ENCODE assay signal across 20 mouse cellular contexts in genomic region chr13:36903885-36904284, GRCm38 (mm10).
"Had no signal": no experiment of that assay in that cellular context is flagged by ENCODE, and none has a peak within 500 bp of the region (broad histone marks: within the 10 kb centered on the region; RNA-seq: fewer than 3 reads in every experiment).

No protein-coding gene starts in this region.

- H3K9me3 ChIP-seq: limb, embryonic 10.5 days; limb, embryonic 13.5 days; liver, embryonic 12.5 days; liver, embryonic 15.5 days; lung, embryonic 15.5 days; megakaryocyte, embryonic 14.5 days; midbrain, embryonic 10.5 days; midbrain, embryonic 13.5 days had no signal

- H3K27me3 ChIP-seq: limb, embryonic 13.5 days; liver, embryonic 12.5 days; liver, embryonic 15.5 days; lung, embryonic 15.5 days; megakaryocyte, embryonic 14.5 days; midbrain, embryonic 13.5 days had no signal

- H3K4me2 ChIP-seq: limb, embryonic 13.5 days; liver, embryonic 12.5 days; liver, embryonic 15.5 days; lung, embryonic 15.5 days; midbrain, embryonic 13.5 days had no signal

- H3K27ac ChIP-seq: kidney, postnatal 0 days; limb, embryonic 10.5 days; limb, embryonic 13.5 days; liver, embryonic 12.5 days; liver, embryonic 15.5 days; lung, embryonic 15.5 days; midbrain, embryonic 10.5 days; midbrain, embryonic 13.5 days; stomach, postnatal 0 days had no signal

- H3K9ac ChIP-seq: limb, embryonic 13.5 days; liver, embryonic 12.5 days; liver, embryonic 15.5 days; lung, embryonic 15.5 days; midbrain, embryonic 13.5 days had no signal

- H3K4me3 ChIP-seq: limb, embryonic 10.5 days; limb, embryonic 13.5 days; liver, embryonic 12.5 days; liver, embryonic 15.5 days; lung, embryonic 15.5 days; megakaryocyte, embryonic 14.5 days; midbrain, embryonic 10.5 days; midbrain, embryonic 13.5 days had no signal

- H3K36me3 ChIP-seq: limb, embryonic 10.5 days; limb, embryonic 13.5 days; liver, embryonic 12.5 days; liver, embryonic 15.5 days; lung, embryonic 15.5 days; midbrain, embryonic 10.5 days; midbrain, embryonic 13.5 days had no signal

- ATAC-seq: liver, embryonic 12.5 days; midbrain, embryonic 13.5 days; midbrain, embryonic 16.5 days had no signal

- H3K4me1 ChIP-seq: limb, embryonic 10.5 days; limb, embryonic 13.5 days; liver, embryonic 12.5 days; liver, embryonic 15.5 days had no signal

- DNase-seq: kidney, postnatal 25 days; layer of hippocampus, postnatal 36 days; liver; lung, adult 18-20 months; lung, postnatal 10 days; lung, postnatal 36 days; thymus, adult 2 months; thymus, postnatal 14 days; thymus, postnatal 4 days had no signal
